Mouse (Mus musculus): ENCODE results near the gene Tmem211.
A peak's percentile ranks its signal among the peaks of the same experiment; 100 is the strongest.

Gene Tmem211

GRCm38 (mm10) chr5:113214455-113214854 is 12.3 kb upstream of the Tmem211 start:
- no peak for DNase-seq

DNA sequence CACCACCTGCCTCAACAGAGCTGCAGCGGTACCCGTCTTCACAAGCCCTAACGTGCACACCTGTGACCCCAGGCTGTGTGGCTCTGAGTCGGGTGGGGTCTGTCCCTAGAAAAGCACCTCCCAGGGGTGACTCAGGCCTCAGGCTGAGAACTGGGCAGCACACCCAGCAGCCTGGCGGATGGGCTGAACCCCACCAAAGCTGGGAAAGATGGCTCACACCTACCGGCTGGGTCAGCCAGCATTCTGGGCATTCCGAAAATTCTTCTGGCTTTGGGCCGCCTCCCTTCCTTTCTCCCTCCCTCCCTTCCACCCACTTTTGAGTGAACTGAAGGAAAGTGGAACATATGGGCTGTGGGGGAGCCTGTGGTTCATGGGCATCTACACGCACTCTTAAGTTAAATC is 11.1 kb upstream of the Tmem211 start:
- no peak for DNase-seq

- no peak for DNase-seq
These were observed 10.3 kb upstream of the Tmem211 start for GRCm38 (mm10) chr5:113216328-113216960.

- DNase-seq = no peak
These were observed 9.6 kb upstream of the Tmem211 start for GRCm38 (mm10) chr5:113217076-113217475.

- no peak for DNase-seq
These were observed 8.0 kb upstream of the Tmem211 start for GRCm38 (mm10) chr5:113218617-113219235.

- no peak for DNase-seq
These were observed 7.3 kb upstream of the Tmem211 start for GRCm38 (mm10) chr5:113219450-113219849.

DNA sequence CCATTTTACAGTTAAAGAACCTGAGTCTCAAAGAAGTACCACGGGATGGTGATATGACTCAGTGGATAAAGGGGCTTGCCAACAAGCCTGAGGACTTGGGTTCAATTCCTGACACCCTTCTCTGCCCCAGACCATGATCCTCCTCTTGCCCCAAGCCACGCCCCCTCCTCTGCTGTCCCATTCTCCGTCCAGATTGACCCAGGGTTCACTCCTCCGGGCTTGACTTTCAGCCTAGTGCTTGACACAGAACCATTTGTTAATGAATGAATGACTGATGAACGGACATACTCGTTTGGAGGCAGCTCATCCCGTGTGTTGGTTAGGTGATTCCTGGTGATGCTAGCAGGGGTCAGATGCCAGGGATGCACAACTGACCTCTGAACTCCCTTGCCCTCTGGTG is 6.8 kb upstream of the Tmem211 start:
- DNase-seq = no peak

DNA sequence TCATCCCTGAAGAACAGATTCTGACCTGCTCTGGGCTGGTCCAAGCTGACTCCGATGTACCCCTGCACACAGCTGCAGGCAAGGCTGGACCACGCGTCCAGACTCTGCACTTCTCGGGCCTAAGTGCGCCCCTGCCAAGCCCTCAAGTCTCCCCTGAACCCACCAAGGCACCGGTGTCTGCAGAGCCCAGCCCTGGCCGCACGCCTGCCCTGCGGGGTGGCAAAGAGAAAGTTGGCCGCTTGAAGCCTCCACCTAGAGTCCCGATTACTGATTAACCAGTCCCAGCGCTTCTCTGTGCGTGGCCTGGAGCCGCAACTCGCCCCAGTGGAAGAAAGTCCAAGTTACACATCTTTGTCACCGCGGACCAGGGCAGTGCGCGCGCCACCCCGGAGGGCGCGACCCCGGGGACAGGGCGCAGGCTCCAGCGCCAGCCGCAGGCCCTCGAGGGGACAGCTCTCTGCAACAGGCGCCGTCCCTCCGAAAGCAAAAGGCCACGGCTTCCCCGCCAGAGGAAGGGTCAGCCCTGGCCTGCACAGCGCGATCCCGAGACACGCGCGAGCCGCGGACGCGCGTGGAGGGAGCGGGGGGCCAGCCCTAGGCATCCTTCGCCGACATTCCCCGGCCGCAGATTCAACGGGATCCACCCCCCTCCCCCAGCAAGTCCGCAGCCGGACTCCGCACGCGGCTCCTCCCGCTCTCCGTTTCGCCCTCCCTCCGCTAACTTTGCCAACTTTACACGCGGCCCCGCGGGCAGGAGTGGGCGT is 6.1 kb upstream of the Tmem211 start:
- DNase-seq = peak in 1 of 2 experiments; percentile 18

DNA sequence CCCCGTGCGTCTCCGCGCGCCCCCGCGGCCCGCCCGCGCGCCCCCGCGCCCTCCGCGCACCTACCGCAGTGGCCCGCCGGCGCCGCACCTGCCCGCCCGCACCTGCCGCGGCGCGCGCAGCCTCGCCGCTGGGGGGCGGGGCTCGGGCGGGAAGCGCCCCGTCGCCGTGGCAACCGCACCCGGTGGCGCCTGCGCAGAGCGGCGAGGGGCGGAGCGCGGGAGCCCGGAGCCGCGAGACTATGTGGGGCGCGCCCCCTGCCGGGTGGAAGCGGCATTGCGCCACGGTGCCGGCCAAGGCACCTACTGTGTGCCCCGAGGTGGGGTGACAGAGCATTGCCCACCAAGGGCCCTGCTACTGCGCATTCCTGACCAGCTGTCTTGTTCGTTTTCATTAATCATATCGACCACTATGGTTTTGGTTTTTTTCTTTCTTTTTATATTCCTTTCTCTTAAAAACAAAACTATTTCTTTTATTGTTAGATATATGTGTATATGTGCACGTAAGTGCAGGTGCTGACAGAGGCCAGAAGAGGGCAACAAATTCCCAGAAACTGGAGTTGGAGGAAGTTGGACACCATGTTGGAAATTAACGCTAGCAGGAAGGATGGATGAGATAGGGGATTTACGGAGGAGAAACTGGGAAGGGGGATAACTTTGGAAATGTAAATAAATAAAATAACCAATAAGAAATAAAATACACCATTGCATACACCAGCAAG is 5.4 kb upstream of the Tmem211 start, which contains the start of gene 2900026A02Rik:
2900026A02Rik (minus strand) TSS at position 90 of the 719 bp plus-strand sequence.
- DNase-seq = peak; percentile 64 to 84

DNA sequence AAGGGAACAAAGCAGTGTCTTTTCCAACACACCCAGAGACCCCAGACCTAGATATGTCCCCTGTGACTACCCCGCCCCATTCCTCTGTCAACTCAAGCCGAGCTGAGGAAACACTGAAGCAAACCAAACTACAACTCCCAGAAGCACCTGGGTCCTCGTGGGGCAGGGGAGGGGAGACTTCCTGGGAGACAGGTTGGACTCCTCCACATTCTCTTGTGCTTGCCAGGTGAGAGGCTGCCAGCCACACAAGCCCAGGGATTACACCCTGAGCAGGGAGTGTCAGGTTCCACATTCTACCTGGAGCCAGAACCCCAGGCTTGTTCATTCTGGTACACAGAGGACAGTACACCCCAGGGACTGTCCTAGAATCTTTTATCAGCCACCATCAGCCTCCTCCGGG is 2.8 kb upstream of the Tmem211 start:
- DNase-seq = no peak

DNA sequence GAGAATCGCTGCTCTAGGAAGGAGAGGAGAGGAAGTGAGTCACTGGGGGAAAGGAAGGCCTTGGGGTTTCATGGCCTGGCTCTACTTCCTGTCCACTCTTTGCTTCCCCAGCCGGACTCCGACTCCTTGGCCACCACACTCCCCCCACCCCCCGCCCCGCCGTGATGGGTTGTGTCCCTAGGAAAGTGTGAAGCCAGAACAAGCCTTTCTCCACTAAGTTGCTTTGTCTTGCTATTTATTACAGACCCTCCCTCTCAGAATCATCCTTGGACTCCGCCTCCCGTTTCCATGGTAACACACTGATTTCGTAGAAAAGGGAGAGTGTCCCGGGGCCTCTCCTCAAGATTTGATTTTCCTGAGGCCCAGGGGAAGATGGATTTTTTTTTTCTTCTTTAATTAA is 1.4 kb upstream of the Tmem211 start:
- DNase-seq = no peak

DNA sequence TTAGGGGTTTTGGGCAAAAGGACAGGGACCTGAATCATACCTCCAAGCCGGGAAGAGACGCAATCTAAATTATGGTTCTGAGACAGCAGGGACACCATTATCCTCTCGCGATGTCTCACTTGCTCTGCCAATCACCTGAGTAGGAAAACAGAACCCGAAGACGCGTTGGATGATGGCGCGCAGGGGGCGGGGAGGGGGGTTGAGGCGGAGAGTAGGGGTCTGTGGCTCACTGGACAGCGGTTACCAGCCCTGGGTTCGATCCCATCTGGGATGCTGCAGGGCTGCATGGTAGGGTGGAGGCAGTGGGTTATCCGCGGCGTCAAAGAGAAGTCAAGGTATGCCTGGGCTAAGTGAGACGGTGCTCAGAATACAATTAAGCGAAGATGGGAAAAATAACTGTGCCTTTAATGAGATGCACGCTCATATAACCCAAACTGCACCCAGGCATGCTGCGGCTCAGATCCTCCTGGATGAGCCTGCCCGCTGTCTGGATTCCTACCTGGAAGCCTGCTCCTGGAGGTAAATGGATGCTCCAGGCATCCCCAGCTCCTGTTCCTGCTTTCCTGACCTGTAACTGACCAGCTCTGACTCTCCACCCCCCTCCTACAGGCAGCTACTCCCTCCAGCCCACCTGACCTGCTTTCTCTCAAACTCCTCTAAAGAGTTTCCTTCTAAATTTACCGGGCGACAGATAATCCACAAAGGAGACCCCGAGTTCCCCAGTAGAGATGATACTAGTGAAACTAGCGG is 848 bp upstream of the Tmem211 start:
- no peak for DNase-seq

DNA sequence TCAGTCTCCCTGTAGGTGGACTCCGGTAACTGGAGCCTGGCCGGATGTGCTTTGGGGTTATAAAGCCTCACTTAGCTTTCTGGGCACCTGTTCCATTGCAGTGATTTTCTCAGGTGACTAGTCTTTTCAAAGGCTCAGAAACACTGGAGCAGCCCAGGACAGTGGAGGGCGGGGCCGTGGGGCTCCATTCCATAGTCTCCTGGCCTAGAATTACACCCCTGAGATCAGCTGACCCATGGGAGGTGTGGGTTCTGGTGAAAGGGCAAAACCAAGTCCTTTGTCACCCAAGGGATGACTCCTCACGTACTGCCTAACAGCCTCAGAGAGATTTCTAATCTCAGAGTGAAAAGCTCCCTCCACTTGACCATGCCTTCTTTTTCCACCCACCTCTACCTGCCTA is 3.5 kb downstream of the Tmem211 start:
- DNase-seq = no peak

- DNase-seq = no peak
These were observed 22.7 kb downstream of the Tmem211 start for GRCm38 (mm10) chr5:113249263-113249930.

DNA sequence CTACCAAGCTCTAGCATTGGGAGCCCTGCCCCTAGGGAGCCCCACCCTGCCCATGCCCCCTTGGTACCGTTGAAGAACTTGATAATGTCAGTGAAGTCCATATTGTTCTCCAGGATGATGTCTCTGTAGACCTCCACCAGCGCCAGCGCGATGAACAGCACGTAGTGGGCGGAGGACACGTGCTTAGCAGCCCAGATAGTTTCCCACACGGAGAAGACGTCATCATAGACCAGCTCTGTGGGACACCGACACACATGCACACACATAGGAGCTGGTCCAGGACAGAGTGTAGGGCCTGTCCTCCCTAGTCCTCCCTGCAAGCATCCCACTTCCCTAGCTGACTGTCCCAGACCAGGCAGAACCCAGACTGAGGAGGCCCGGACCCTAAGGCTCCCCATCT is 24.1 kb downstream of the Tmem211 start:
- DNase-seq = no peak

DNA sequence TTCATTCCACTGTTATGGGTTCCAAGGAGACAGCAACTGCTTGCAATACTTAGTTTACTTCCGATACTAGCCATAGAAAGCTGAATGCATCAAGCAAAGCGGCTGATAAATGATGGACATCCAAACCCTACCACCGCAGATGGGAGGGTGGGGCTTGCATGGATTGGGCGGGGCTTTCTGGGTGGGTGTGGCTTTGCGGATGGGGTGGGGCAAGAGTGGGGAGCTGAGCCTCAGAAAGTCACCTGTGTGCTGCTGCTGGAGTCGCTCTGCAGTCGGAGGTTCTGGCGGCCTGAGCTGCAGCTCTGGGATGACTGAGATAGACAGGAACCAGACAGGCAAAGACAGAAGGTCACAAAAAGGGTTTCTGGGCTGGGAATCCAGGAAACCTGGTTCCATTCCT is 38.9 kb downstream of the Tmem211 start:
- DNase-seq = no peak

DNA sequence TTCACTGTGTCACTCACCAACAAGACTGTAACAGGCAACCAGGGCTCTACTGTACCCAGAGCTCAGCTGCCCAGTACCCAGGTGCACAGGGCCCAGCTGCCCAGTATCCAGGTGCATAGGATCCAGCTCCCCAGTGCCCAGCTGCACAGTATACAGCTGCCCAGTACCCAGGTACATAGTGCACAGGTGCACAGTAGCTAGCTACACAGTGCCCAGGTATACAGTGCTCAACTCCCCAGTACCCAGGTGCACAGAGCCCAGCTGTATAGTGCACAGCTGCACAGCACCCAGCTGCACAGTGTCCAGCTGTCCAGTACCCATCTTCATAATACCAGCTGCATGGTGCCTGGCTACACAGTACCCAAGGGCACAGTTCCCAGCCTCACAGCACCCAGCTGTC is 41.5 kb downstream of the Tmem211 start:
- no peak for DNase-seq

DNA sequence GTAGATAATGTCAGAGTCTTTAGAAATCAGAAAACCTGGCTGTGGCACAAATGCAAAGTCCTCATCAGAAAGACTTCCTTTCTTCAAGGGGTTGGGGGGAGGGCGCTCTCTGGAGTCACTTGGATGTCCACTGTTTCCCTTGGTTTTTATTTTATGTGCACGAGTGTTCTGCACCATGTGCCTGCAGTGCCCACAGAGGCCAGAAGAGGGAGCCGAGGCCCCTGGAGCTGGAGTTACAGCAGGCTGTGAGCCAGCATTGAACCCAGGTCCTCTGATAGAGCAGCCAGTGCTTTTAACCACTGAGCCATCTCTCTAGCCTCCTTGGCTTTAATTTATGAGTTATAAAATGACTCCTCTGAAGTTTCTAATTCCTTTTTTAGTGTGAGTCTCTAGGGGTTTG is 43.3 kb downstream of the Tmem211 start:
- peak in 1 of 2 experiments; percentile 45 for DNase-seq

- DNase-seq = peak; percentile 55
These were observed 44.6 kb downstream of the Tmem211 start for GRCm38 (mm10) chr5:113271207-113271811.

GRCm38 (mm10) chr5:113275839-113276238 is 49.1 kb downstream of the Tmem211 start:
- no peak for DNase-seq

DNA sequence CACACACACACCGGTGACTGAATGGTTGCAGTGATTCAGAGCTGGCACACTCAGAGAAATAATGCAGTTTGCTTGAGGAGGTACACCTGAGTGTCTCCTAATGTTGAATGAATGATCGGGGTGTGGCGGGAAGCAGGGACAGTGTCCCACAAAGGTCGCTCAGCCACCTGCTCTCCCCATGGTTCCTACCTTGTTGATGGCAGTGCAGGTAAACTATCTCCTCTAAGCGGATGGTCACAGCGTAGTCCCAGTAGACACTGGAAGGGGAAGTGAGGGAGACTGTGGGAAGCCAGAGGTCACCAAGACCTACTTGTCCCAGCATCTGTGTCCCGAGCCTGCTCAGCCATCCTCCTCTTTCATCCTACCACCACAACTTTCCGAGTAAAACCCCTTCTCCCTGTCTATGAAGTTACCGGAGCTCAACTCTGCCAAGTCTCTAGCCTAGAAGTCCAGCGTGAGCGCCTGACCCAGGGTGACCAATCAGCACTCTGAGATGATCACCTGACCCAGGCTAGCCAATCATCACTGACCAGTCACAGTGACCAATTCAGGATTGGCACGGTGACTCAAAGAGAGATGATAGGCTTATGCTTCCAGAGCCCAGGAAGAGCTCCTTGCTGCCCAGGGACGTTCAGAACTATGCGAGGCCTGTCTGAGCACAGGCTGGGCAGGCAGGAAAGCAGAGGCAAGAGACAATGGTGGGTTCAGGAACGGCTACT is 53.6 kb downstream of the Tmem211 start:
- DNase-seq = peak in 1 of 2 experiments; percentile 75
